Mouse (Mus musculus): ENCODE measurements around the gene Prdm16. TPM values are rescaled to one million over a fixed set of nuclear protein-coding genes. Genes with fewer than 3 reads are reported as not detected.

The Prdm16 gene
- polyA plus RNA-seq, 1 experiment, result not detected

DNA sequence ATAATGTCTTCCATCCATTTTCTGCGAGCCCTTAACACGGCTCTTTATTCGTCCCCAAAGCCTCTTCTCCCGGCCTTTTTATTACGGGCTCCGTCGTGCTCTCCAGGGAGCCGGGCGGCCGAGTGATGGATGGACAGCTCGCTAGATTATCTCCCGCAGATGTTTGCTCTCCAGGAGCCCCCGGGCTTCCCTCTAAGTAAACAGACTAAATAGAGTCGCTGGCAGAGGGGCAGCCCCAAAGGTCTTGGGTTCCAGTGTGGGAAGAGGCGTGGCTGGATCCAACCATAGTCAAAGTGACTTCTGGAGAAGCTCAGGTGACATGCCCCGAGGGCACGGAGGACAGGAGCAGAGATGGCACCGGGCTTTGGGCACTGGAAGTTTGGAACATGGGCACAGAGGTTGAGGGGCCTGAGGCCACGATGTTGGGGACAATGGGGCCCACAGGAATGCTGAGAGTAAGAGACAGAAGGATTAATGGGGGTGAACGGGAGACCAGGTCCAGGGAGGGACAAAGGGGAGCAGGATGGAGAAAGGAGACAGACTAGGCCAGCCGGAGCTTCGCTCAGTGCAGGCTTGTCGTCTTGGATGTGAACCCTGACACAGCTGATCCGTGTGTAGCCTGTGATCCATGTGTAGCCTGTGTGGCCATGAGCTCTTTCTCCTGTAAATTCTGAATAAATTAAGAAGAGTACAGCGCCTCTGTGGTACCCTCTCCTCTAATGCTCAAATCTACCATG, 162.9 kb downstream of the Prdm16 start:
- H3K4me3 ChIP-seq (ENCODE audit: insufficient read depth, poor library complexity, severe bottlenecking), result no peak overlapping the region
- no peaks in the 10 kb centered on the region for H3K79me2 ChIP-seq (ENCODE audit: control insufficient read depth, insufficient read depth)
- TF ChIP-seq MAX (IDR thresholded peaks at IDR 0.05) (no peak), USF1 (IDR thresholded peaks at IDR 0.05; ENCODE audit: low read depth) (no peak), CTCF (IDR thresholded peaks at IDR 0.05; ENCODE audit: control insufficient read depth, insufficient read depth, insufficient read length) (no peak), CEBPB (IDR thresholded peaks at IDR 0.05; ENCODE audit: low read depth) (no peak), MYOG (IDR thresholded peaks at IDR 0.05; ENCODE audit: control insufficient read depth, extremely low read depth, insufficient read length) (no peak), MYOD1 (IDR thresholded peaks at IDR 0.05; ENCODE audit: control insufficient read depth, insufficient read length, low read depth) (no peak), FOSL1 (IDR thresholded peaks at IDR 0.05; ENCODE audit: insufficient read depth, low read length, poor library complexity, severe bottlenecking) (no peak)
- H3K79me3 ChIP-seq (ENCODE audit: low read depth), result no peaks in the 10 kb centered on the region
- no peaks in the 10 kb centered on the region for H3K27me3 ChIP-seq (ENCODE audit: control insufficient read depth, insufficient read depth, insufficient read length)
- no peaks in the 10 kb centered on the region for H3K36me3 ChIP-seq (ENCODE audit: control insufficient read depth, insufficient read depth)
- H3ac ChIP-seq (ENCODE audit: control insufficient read depth, insufficient read length, low read depth), result no peak overlapping the region

DNA sequence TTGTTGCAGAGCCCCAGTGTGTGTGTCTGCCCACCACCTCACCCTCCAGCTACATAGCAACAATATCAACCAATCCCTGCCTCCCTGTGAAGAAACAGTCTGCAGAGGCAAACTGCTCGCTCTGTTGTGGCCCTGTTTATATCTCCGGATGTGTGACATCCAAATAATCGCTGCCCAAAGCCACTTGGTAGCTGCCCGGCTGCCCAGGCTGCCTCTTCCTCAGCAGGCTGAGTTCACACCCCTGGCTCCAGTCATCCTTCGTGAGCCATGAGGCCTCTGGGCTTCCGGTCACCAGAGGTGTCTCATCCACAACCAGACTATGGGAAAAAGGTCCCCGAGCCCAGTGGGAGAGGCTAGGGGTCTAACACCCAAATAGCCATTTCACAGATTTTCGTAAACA, 164.1 kb downstream of the Prdm16 start:
- TF ChIP-seq CTCF (IDR thresholded peaks at IDR 0.05; ENCODE audit: control insufficient read depth, insufficient read depth, insufficient read length) (no peak), MYOG (IDR thresholded peaks at IDR 0.05; ENCODE audit: control insufficient read depth, extremely low read depth, insufficient read length) (no peak), CEBPB (IDR thresholded peaks at IDR 0.05; ENCODE audit: low read depth) (no peak), USF1 (IDR thresholded peaks at IDR 0.05; ENCODE audit: low read depth) (no peak)
- Histone ChIP-seq H3K36me3 (ENCODE audit: control insufficient read depth, insufficient read depth) (no peaks in the 10 kb centered on the region), H3ac (ENCODE audit: control insufficient read depth, insufficient read length, low read depth) (no peak overlapping the region), H3K79me3 (ENCODE audit: low read depth) (no peaks in the 10 kb centered on the region), H3K27me3 (ENCODE audit: control insufficient read depth, insufficient read depth, insufficient read length) (no peaks in the 10 kb centered on the region), H3K79me2 (ENCODE audit: control insufficient read depth, insufficient read depth) (no peaks in the 10 kb centered on the region), H3K4me3 (ENCODE audit: insufficient read depth, poor library complexity, severe bottlenecking) (no peak overlapping the region)

DNA sequence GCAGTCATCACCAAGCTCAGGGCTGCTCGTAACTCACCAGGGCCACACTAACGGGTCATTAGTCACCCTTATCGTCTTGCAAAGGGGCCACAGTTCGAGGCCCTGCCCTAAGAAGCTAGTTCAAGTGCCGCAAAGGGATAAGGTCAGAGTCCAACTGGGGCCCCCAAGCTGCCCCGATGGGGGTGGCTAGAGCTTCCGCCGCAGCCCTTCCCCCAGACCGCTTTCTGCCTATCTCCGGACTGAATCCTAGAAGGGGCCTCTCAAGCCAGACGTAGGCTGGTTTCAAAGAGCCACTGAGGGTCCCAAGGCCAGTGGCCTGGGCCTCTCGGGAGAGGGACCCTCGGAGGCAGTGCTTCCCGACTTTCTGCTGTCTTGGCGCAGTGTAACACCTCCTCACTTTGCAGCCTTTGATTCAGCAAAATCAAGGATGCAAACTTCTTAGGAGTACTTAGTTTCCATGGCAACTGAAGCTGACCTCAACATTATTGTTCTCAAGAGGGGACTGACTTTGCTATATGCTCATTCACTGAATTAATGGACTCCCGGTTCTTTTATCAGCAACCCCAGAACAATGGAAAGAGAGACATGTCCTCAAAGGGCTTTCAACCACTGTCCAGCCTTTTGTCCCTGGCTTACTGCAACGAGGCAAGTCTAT, 165.1 kb downstream of the Prdm16 start:
- H3ac ChIP-seq (ENCODE audit: control insufficient read depth, insufficient read length, low read depth), result no peak overlapping the region
- H3K4me3 ChIP-seq (ENCODE audit: insufficient read depth, poor library complexity, severe bottlenecking), result no peak overlapping the region
- TF ChIP-seq FOSL1 (IDR thresholded peaks at IDR 0.05; ENCODE audit: insufficient read depth, low read length, poor library complexity, severe bottlenecking) (no peak), USF1 (IDR thresholded peaks at IDR 0.05; ENCODE audit: low read depth) (no peak), CEBPB (IDR thresholded peaks at IDR 0.05; ENCODE audit: low read depth) (no peak), MAX (IDR thresholded peaks at IDR 0.05) (no peak)
- H3K36me3 ChIP-seq (ENCODE audit: control insufficient read depth, insufficient read depth), result no peaks in the 10 kb centered on the region
- no peaks in the 10 kb centered on the region for H3K27me3 ChIP-seq (ENCODE audit: control insufficient read depth, insufficient read depth, insufficient read length)
- no peaks in the 10 kb centered on the region for H3K79me2 ChIP-seq (ENCODE audit: control insufficient read depth, insufficient read depth)
- H3K79me3 ChIP-seq (ENCODE audit: low read depth), result no peaks in the 10 kb centered on the region

DNA sequence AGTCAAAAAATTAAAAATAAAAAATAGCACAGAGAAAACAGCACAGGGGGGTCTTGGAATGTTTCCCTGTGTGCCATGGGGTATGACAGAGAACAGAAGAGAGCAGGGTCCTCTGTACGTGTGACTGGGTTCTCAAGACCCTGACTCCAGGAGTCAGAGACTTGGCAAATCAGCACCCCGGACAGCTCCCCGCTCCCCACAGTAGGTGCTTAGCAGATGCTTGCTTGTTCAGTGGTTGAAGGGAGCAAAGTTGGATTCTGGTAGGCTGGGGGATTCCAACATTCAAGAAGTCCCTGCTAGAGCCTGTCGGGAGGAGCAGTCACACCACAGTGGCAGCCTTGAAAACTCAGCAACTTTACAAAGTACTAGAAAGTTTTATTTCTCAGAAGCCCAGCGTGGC, 170.4 kb downstream of the Prdm16 start:
- Histone ChIP-seq H3K27me3 (ENCODE audit: control insufficient read depth, insufficient read depth, insufficient read length) (no peaks in the 10 kb centered on the region), H3K79me3 (ENCODE audit: low read depth) (no peaks in the 10 kb centered on the region), H3K79me2 (ENCODE audit: control insufficient read depth, insufficient read depth) (no peaks in the 10 kb centered on the region), H3K4me3 (ENCODE audit: insufficient read depth, poor library complexity, severe bottlenecking) (no peak overlapping the region), H3ac (ENCODE audit: control insufficient read depth, insufficient read length, low read depth) (no peak overlapping the region), H3K36me3 (ENCODE audit: control insufficient read depth, insufficient read depth) (no peaks in the 10 kb centered on the region)
- TF ChIP-seq FOSL1 (IDR thresholded peaks at IDR 0.05; ENCODE audit: insufficient read depth, low read length, poor library complexity, severe bottlenecking) (no peak), MYOG (IDR thresholded peaks at IDR 0.05; ENCODE audit: control insufficient read depth, extremely low read depth, insufficient read length) (no peak), MYOD1 (IDR thresholded peaks at IDR 0.05; ENCODE audit: control insufficient read depth, insufficient read length, low read depth) (no peak), CTCF (IDR thresholded peaks at IDR 0.05; ENCODE audit: control insufficient read depth, insufficient read depth, insufficient read length) (no peak), USF1 (IDR thresholded peaks at IDR 0.05; ENCODE audit: low read depth) (no peak), CEBPB (IDR thresholded peaks at IDR 0.05; ENCODE audit: low read depth) (no peak), MAX (IDR thresholded peaks at IDR 0.05) (no peak)

DNA sequence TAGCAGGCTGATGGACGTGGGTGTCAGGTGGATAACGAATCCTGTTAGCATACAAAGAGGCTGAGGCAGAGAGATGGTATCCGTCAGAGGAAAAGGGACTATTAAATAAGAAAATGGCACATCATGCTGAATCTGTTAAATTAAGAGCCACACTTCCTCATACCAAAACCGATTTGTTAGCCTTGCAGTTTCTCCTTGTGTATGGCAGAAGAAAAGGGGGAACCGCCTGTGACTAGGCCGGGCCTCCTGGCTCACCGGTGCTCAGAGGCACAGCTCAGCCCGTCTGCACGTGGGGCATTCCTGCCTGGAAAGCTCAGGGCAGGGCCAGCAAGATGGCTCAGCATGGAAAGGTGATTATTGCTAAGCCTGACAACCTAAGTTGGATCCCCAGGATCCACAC, 171.6 kb downstream of the Prdm16 start:
- Histone ChIP-seq H3K27me3 (ENCODE audit: control insufficient read depth, insufficient read depth, insufficient read length) (no peaks in the 10 kb centered on the region), H3K36me3 (ENCODE audit: control insufficient read depth, insufficient read depth) (no peaks in the 10 kb centered on the region), H3K79me2 (ENCODE audit: control insufficient read depth, insufficient read depth) (no peaks in the 10 kb centered on the region), H3ac (ENCODE audit: control insufficient read depth, insufficient read length, low read depth) (no peak overlapping the region), H3K4me3 (ENCODE audit: insufficient read depth, poor library complexity, severe bottlenecking) (no peak overlapping the region), H3K79me3 (ENCODE audit: low read depth) (no peaks in the 10 kb centered on the region)
- no peak for TF ChIP-seq MAX (IDR thresholded peaks at IDR 0.05)

DNA sequence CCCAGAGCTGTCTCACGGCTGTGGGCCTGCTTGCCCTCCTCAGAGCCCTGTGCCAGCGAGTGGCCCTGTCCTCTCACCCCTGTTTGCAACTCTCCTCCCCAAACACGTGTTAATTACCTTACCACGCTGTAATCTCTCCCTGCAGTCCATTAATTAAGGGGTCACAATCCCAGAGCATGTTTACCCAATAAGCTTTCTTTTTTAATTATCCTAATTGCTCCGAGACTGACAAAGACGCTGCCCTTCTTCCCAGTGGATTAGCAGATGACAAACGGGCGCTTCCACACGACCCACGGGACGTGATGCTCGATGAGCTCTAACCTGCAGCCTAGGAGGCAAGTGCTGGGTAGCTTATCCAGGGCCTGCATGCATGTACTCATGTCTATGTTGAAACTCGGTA, 176.7 kb downstream of the Prdm16 start:
- Histone ChIP-seq H3K79me3 (ENCODE audit: low read depth) (no peaks in the 10 kb centered on the region), H3ac (ENCODE audit: control insufficient read depth, insufficient read length, low read depth) (no peak overlapping the region), H3K79me2 (ENCODE audit: control insufficient read depth, insufficient read depth) (no peaks in the 10 kb centered on the region), H3K27me3 (ENCODE audit: control insufficient read depth, insufficient read depth, insufficient read length) (no peaks in the 10 kb centered on the region), H3K36me3 (ENCODE audit: control insufficient read depth, insufficient read depth) (no peaks in the 10 kb centered on the region), H3K4me3 (ENCODE audit: insufficient read depth, poor library complexity, severe bottlenecking) (no peak overlapping the region)
- TF ChIP-seq USF1 (IDR thresholded peaks at IDR 0.05; ENCODE audit: low read depth) (no peak), CTCF (IDR thresholded peaks at IDR 0.05; ENCODE audit: control insufficient read depth, insufficient read depth, insufficient read length) (no peak), CEBPB (IDR thresholded peaks at IDR 0.05; ENCODE audit: low read depth) (no peak), MYOD1 (IDR thresholded peaks at IDR 0.05; ENCODE audit: control insufficient read depth, insufficient read length, low read depth) (no peak), FOSL1 (IDR thresholded peaks at IDR 0.05; ENCODE audit: insufficient read depth, low read length, poor library complexity, severe bottlenecking) (no peak), MYOG (IDR thresholded peaks at IDR 0.05; ENCODE audit: control insufficient read depth, extremely low read depth, insufficient read length) (no peak), MAX (IDR thresholded peaks at IDR 0.05) (no peak)

Data from C2C12 (cell line).